Mouse (Mus musculus) olfactory bulb, adult 2 months (tissue): ENCODE results near the gene Ndufc2. TPM values are rescaled to one million over a fixed set of nuclear protein-coding genes. Genes with fewer than 3 reads are reported as not detected.

Experiments
- H3K27ac ChIP-seq: fragments of 200-500 bp; 2 replicates; pipeline ENCODE4 v1.5.1; 2012; ENCODE audit warnings: low read depth, low read length; ENCODE audit not compliant: insufficient read depth
- H3K4me1 ChIP-seq: fragments of 200-500 bp; 2 replicates; pipeline ENCODE4 v1.6.1; 2012; ENCODE audit warnings: low read length; ENCODE audit not compliant: control insufficient read depth, insufficient read depth
- H3K4me3 ChIP-seq: fragments of 200-500 bp; 2 replicates; pipeline ENCODE4 v1.5.1; 2012; ENCODE audit warnings: mild to moderate bottlenecking, low read depth, low read length, moderate library complexity; ENCODE audit not compliant: insufficient read depth
- CTCF ChIP-seq: fragments of 200-500 bp; IDR thresholded peaks from 2 replicates; pipeline ENCODE4 v1.5.1; 2012; ENCODE audit warnings: low read depth, mild to moderate bottlenecking, low read length, moderate library complexity; ENCODE audit not compliant: insufficient read depth
- POLR2A ChIP-seq: fragments of 200-500 bp; IDR thresholded peaks from 2 replicates; pipeline ENCODE4 v1.6.1; 2012; ENCODE audit warnings: mild to moderate bottlenecking, low read depth, low read length, moderate library complexity; ENCODE audit not compliant: insufficient read depth
- WGBS: fragments of 180-500 bp; shearing (Covaris S2); methylation state at CpG from one replicate; pipeline ENCODE4 v1.1.7; 2018; 5-methylcytosine and 5-hydroxymethylcytosine counted together
- polyA plus RNA-seq: library from polyadenylated mRNA; stranded (reverse); fragments of >200 nt; gene quantifications from 2 replicates; pipeline ENCODE4 v1.2.4, GENCODE M21; 2012; ENCODE audit warnings: low replicate concordance; ENCODE audit not compliant: missing spikeins, insufficient read depth, insufficient read length

Ndufc2 gene
- polyA plus RNA-seq, 1 experiment = not detected

DNA sequence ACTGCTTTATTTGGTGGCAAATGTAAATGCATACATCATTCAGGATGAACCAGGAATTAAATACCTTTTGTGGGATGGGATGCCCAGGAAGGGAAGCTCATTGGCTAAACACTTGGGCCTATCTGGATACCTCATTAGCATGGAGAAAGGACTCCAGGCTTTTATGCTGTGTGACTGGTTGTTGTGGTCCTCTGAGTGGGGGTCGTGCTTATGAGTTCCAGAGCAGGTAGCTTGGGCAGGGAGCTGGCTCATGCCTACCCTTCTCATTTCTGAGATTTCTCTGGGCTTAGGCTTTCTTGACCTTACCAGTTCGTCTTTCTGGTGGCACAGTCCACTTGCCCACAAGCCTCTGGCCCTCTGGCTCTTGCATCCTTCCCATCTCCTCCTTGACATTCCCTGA, 5.4 kb upstream of the Ndufc2 start:
- 77% methylated on average over 2 of the region's 2 CpGs for WGBS
- H3K4me1 ChIP-seq = no peaks in the 10 kb centered on the region
- TF ChIP-seq POLR2A (no peak), CTCF (no peak)
- H3K4me3 ChIP-seq = no peak overlapping the region
- no peak overlapping the region for H3K27ac ChIP-seq

DNA sequence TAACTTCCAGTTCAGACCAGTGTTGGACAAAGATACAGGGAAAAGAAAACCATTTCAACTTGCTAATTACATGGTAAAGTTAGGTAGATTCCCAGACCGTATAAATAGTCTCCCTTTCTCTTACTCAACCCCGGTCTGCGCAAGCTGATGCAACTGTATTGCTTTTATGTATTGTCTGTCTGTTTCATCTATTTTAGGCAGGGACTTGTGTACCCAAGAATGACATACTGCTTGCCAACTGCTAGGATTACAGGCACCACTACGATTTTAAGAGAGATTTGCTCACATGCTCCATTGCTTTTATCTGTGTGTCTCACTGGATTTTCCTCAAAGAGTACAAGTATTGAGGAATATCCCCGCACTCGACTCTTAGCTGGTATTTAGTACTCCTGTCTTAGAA, 860 bp upstream of the Ndufc2 start:
- Histone ChIP-seq H3K27ac (no peak overlapping the region), H3K4me3 (no peak overlapping the region), H3K4me1 (peaks cover 2% of the 10 kb centered on the region; the same call in 1 of the 2 replicates)
- TF ChIP-seq POLR2A = no peak
- TF ChIP-seq CTCF = no peak
- 78% methylated on average over 6 of the region's 6 CpGs for WGBS

DNA sequence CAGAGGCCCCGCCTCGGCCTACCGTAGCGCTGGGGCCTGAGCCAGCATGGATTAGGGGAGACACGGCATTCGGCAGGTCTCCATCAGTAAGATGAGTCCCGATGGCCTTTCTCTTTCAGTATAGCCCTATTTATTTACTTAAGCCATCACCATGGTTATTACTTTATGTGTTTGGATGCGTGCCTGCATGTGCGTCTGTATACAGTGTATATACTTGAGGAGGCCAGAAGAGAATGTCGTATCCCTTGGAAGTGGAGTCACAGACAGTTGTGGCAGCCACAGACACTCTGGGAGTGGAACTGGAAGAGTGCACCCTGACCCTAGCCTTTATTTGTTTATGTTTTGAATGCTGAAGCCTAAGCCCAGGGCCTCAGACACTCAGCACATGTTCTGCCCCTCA, 7.3 kb downstream of the Ndufc2 start:
- TF ChIP-seq POLR2A (no peak), CTCF (no peak)
- no peak overlapping the region for H3K27ac ChIP-seq
- no peak overlapping the region for H3K4me3 ChIP-seq
- 72% methylated on average over 10 of the region's 10 CpGs for WGBS
- peaks cover 9% of the 10 kb centered on the region; the same call in 1 of the 2 replicates for H3K4me1 ChIP-seq

DNA sequence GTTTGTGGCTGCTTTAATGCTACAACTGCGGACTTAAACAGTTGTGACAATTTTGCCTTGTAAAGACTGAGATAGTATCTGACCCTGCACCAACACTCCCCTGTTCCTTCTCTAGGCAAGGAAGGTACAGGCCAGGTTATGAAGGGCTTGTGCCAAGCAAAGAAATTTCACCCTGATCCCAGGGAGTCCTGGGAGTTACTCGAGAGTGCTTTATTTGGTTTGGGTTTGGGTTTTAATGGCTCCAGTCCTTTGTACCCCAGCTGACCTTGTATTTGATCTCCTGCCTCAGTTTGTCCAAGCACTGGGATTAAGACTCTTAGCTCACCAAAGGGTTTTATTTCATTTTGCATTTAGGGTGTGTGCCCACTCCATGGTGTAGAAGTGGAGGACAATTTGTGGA, 11.3 kb downstream of the Ndufc2 start:
- TF ChIP-seq CTCF = no peak
- no peak for TF ChIP-seq POLR2A
- H3K27ac ChIP-seq = no peak overlapping the region
- H3K4me3 ChIP-seq = no peak overlapping the region
- H3K4me1 ChIP-seq = peaks cover 8% of the 10 kb centered on the region; the same call in 1 of the 2 replicates
- WGBS = 91% methylated on average over 2 of the region's 2 CpGs

DNA sequence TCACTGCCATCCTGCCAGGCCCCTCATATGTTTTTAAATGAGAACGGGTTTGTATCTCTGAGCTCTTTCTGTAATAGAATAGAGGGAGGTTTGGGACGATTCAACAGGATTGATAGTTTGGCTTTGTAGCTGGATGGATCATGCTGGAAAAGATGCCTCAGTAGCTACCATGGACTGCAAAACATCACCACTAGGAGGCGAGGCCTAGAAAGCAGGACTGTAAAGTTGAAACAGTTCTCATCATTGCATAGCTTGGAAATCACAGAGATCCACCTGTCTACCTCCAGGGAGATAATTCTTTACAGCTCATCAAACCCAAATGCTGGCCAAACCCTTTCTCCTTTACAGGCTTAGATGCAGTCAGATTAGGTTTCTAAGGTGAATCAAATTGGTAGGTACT, 11.8 kb downstream of the Ndufc2 start:
- 78% methylated on average over 3 of the region's 3 CpGs for WGBS
- TF ChIP-seq POLR2A (no peak), CTCF (no peak)
- Histone ChIP-seq H3K4me1 (peaks cover 5% of the 10 kb centered on the region; the same call in 1 of the 2 replicates), H3K27ac (no peak overlapping the region), H3K4me3 (no peak overlapping the region)

DNA sequence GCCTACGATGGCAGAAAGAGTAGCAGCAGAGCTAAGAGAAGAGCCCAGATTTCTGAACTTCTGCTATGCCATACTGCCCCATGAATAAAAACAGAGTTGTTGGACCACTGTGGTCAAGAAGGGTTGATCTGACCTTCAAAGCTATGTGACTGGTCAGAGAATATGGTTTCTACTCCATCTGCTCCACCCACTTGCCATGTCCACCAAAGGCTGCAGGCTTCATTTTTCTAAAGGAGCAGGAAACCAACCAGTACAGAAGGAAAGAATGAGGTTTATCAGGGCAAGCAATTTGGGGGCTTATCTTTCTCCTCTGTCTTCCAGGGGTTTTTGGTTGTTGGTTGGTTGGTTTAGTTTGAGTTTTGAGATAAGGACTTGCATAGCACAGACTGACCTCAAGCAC, 14.2 kb downstream of the Ndufc2 start:
- Histone ChIP-seq H3K4me3 (no peak overlapping the region), H3K4me1 (peaks cover 11% of the 10 kb centered on the region; the same call in 1 of the 2 replicates), H3K27ac (no peak overlapping the region)
- 88% methylated on average over 1 of the region's 1 CpGs for WGBS
- TF ChIP-seq CTCF (no peak), POLR2A (no peak)

DNA sequence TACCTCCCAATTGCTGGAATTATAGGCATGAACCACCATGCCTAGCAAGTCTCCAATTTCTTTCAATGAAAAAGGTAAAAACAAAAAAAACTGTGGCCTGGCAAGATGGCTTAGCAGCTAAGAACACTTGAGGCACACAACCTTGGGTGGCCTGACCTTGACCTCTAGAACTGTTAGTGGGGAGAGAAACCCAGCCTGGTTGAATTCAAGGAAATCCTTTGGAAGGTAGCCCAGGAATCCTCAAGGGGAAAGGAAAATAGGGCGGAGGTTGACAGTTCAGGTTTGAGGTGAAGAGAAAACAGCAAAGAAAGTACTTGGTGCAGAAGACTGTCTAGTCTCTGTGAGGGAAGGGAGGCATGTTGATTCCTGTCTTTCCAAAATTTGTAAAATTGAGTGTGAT, 14.6 kb downstream of the Ndufc2 start:
- WGBS = 68% methylated on average over 1 of the region's 1 CpGs
- H3K27ac ChIP-seq = no peak overlapping the region
- no peak overlapping the region for H3K4me3 ChIP-seq
- peaks cover 13% of the 10 kb centered on the region; the same call in 1 of the 2 replicates for H3K4me1 ChIP-seq
- TF ChIP-seq POLR2A (no peak), CTCF (no peak)

- 65% methylated on average over 9 of the region's 9 CpGs for WGBS
- H3K27ac ChIP-seq = no peak overlapping the region
- TF ChIP-seq POLR2A = no peak
- no peak for TF ChIP-seq CTCF
- no peak overlapping the region for H3K4me3 ChIP-seq
- H3K4me1 ChIP-seq = peaks cover 13% of the 10 kb centered on the region; the same call in 1 of the 2 replicates
Observed at GRCm38 (mm10) chr7:97414915-97415687, 15.3 kb downstream of the Ndufc2 start.

GRCm38 (mm10) chr7:97416473-97416872, 16.7 kb downstream of the Ndufc2 start:
- Histone ChIP-seq H3K4me3 (no peak overlapping the region), H3K27ac (no peak overlapping the region), H3K4me1 (peaks cover 13% of the 10 kb centered on the region; the same call in 1 of the 2 replicates)
- WGBS = 92% methylated on average over 4 of the region's 4 CpGs
- no peak for TF ChIP-seq POLR2A
- TF ChIP-seq CTCF = no peak

DNA sequence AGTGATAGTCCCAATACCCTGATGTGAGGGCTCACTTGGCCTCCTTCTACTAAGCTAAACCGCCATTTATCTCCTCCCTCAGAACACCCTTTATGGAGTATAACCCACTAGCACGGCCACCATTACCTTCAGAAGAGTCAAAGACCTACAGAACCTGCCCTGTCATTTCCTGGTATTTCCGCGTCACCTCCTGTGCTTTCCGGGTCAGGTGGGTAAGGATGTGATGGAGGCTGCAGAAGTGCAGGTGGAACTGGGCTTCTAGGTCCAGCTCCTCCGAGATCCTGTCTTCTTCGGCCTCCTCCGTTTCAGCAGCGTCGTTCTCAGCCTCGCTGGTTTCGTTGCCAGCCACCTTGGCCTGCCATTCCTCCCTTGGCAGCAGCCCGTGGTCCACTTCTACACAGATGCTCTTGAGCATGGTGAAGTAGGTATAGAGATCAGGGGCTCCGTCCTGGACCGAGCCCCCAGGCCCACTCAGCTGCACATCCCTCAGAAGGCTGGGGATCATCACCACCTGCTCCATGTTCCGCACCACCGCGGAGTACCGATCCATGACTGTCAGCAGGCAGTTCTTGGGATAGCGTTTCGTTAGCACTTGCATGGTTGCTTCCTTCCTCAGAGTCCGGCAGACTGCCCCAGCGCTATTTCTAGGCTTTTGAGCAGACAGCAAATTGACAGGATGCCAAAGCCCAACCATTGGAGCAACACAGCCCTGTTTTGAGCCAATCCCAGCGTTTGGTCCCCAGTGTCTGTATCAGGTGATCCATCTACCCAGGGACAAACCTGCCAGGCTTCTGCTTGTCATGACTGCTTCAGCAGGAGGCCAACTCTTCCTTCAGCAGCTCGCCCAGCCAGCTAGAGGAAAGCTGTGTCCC, 17.3 kb downstream of the Ndufc2 start, which contains the start of gene Thrsp:
TSS of gene Thrsp (minus strand) at position 825 of the 872 bp plus-strand sequence.
- H3K4me3 ChIP-seq = peak within 1 kb of the TSS; percentile 27
- TF ChIP-seq POLR2A (no peak), CTCF (no peak)
- peaks cover 12% of the 10 kb centered on the region; the same call in 1 of the 2 replicates for H3K4me1 ChIP-seq
- WGBS = 56% methylated on average over 25 of the region's 25 CpGs
- H3K27ac ChIP-seq = no peak within 1 kb of the TSS
